Mouse (Mus musculus): Measurements from ENCODE around the gene 4930402H24Rik.

- no peak for TF ChIP-seq CTCF (IDR thresholded peaks at IDR 0.05; ENCODE audit: low read depth)
- no peak for TF ChIP-seq EP300 (optimal IDR thresholded peaks at IDR 0.05)
Observed at GRCm38 (mm10) chr2:130730746-130731145, 175.5 kb downstream of the 4930402H24Rik start.

All from stomach, postnatal 0 days (tissue).